Mouse (Mus musculus): ENCODE results near the gene 5330417C22Rik.

The 5330417C22Rik gene

GRCm38 (mm10) chr3:108411754-108412121, 124.6 kb downstream of the 5330417C22Rik start:
- DNase-seq (ENCODE audit: low spot score), result no peak

- no peak for DNase-seq (ENCODE audit: low spot score)
These were observed 125.1 kb downstream of the 5330417C22Rik start for GRCm38 (mm10) chr3:108411026-108411753.

GRCm38 (mm10) chr3:108410359-108410714, 126.0 kb downstream of the 5330417C22Rik start:
- no peak for DNase-seq (ENCODE audit: low spot score)

GRCm38 (mm10) chr3:108409656-108410358, 126.5 kb downstream of the 5330417C22Rik start:
- DNase-seq (ENCODE audit: low spot score), result no peak

GRCm38 (mm10) chr3:108408517-108409008, 127.8 kb downstream of the 5330417C22Rik start:
- no peak for DNase-seq (ENCODE audit: low spot score)

GRCm38 (mm10) chr3:108406306-108406885, 129.9 kb downstream of the 5330417C22Rik start:
- no peak for DNase-seq (ENCODE audit: low spot score)
